Mouse (Mus musculus) bone marrow macrophage, adult 2 months (primary cell): Measurements from ENCODE around the gene Polr1d.

Experiments
- CTCF ChIP-seq: IDR thresholded peaks from 2 replicates; pipeline ENCODE4 v1.5.1; 2012; ENCODE audit warnings: low read depth, mild to moderate bottlenecking, low read length, moderate library complexity
- POLR2A ChIP-seq: IDR thresholded peaks from 2 replicates; pipeline ENCODE4 v1.6.1; 2012; ENCODE audit warnings: mild to moderate bottlenecking, low read depth, low read length, borderline replicate concordance

GRCm38 (mm10) chr5:147052309-147052558 lies 24.6 kb upstream of the Polr1d start:
- TF ChIP-seq POLR2A (no peak), CTCF (no peak)
